Mouse (Mus musculus) gonadal fat pad, adult 2 months (tissue): Measurements from ENCODE around the gene Edn2. TPM values are rescaled to one million over a fixed set of nuclear protein-coding genes. Genes with fewer than 3 reads are reported as not detected.

Experiments used
- DNase-seq: peaks from one replicate; pipeline ENCODE4 v3.0.0-alpha.2; 2012; ENCODE audit warnings: low read depth
- polyA plus RNA-seq: library from polyadenylated mRNA; depleted of rRNA; stranded (reverse); fragments of >200 nt; gene quantifications from 2 replicates; pipeline ENCODE4 v1.2.3, GENCODE M21; 2012

Gene Edn2
- polyA plus RNA-seq, 1 experiment: 0.24 TPM

DNA sequence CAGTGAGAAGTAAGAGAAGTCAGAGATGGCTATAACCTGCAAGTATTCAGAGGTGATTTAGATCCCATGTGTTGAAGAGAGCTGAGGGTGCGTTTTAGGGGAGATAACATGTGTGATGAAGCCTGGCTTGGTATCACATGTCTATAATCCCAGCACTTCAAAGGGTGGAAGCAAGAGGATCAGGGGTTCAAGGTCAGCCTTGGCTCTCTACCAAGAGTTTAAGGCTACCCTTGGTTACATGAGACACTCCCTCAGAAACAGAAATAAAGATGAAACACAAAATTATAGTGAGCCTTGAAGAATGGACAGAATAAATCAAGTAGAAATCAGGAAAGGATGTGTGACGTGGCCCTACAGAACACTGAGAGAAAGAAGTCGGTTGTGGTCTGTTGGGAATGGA is 7.3 kb upstream of the Edn2 start:
- no peak for DNase-seq

DNA sequence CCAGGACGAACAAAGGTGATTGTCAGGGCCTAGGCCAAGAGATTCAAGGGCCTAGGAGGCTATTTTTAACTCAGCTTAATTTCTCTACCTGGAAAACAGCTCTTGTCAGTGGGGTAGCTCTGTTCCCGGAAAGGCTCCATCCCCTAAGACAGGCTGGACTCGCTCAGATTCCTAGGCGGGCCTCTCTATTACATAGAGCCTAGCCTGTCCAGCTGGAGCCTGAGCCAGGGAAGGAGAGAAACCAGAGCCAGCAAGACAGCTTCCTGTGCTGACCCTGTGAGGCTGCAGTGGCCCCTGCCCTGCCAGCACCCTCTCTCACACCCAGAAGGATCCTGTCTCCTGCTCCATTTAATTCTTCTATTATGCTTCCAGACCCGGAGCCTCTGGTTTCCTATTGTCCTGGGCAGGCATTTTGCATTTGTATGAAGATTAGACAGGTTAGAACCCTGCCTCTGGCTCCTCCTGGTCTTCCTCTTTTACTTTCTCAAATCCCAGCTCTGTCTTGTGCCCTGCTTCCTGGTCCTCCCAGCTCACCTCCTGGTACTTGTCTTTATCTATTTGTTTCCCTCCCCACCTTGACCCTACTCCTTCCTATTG is 2.2 kb upstream of the Edn2 start:
- no peak for DNase-seq

DNA sequence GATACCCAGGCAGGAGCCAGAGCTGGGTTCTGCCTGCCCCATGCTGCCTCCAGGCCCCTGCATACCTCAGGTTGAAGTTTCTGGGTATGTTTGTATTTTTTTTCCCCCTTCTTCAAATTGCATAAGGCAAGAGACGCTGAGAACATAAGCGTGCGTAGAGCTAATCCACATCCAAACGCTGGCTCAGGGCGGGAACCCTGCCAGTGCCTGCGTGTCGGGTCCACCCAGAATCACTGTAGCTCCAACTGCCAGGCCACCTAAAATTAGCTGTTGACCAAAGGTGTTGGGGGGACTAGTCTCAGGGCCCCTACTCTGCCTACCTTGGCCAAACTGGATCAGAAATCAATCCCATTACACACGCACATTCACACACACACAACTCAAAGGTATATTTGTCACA is 1.6 kb downstream of the Edn2 start:
- no peak for DNase-seq

DNA sequence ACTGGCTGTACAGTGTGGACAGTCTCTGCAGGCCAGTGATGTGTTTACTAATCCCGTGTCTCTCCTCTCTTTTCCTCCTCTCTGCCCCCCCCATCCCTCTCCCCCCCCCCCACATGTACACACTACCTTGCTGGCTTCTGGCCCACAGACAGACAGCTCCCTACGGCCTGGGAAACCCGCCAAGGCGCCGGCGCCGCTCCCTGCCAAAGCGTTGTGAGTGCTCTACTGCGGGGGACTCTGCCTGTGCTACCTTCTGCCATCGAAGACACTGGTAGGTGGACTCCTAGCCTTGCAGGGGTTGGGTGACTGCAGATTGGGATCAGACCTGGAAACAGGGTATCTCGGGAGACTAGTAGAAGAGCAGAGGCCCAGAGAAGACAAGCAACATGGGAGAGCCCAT is 2.2 kb downstream of the Edn2 start:
- no peak for DNase-seq

DNA sequence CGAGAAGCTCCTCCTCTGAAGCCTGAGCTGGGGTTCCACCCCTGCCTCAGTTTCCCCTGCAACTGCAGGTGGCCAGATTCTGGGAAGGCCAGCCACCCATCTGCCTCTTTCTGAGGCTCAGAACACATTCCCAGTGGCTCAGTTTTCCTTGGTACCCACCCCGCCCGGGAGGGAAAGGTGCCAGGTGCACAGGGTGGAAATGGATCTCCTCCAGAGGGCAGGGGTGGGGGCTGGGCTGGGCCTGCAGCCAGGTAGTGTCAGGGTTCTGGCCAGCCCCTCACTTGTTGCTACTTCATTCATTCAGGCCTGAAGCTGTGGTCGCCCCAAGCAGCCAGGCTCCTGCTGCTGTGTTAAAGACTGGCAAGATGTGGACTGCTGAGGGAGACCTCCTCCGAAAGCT is 3.3 kb downstream of the Edn2 start:
- DNase-seq: no peak

DNA sequence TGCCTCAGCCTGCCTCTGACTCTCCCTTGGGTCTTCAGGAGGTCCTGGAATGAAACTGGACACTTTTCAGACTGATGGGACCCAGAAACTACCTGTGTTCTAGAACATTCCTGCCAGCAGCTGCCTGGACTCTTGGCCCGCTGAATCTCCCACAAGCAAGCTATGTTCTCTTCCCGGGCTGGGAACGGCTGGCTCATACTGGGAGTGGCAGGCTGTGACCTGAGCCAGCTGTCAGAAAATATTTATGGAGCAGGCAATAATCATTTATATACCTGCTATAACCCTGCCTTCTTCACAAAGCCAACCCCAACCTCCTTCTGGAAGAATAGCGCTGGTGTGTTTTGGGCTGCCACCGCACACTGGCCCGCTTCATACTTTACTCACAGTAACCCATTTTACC is 6.8 kb downstream of the Edn2 start:
- no peak for DNase-seq

DNA sequence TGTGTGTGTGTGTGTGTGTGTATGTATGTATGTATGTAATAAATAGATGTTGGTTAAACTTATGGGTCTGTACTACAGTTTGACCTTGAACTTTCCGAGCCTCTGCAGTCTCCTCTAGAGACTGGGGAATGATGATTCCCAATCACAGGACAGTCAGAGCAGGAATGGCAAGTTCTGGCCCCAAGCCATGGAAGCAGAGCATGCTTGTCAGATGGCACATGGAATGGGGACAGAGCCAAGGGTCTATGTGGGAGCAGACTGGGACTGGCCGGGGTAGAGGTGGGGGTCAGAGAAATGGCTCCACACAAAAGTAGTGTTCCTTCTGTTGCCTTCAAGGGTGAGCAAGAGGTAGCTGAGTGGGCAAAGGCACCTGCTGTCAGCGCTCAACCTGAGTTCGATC is 7.3 kb downstream of the Edn2 start:
- no peak for DNase-seq

DNA sequence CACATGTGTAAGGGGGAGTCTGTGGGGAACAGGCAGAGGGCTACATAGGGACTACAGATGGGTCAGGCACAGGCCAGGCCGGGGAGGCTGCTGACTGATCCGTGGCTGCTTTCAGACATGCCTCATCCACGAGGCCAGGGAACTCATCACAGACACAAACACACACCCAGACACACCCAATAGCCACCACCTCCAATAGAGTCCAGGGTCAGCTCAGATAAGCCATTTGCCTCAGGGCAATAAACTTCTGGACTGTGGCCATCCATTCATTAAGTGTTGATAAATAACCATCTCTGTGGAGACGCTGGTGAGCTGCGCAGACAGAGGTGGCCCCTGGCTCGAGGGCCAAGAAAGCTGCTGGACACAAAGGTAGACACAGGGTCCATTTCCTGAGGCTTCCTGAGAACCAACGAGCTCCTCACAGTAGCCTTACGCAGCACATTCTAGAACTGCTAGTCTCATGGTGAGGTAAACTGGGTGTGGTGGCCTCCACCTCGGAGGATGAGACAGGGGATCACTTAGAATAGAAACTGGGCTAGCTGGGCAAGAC is 9.5 kb downstream of the Edn2 start:
- DNase-seq: no peak

DNA sequence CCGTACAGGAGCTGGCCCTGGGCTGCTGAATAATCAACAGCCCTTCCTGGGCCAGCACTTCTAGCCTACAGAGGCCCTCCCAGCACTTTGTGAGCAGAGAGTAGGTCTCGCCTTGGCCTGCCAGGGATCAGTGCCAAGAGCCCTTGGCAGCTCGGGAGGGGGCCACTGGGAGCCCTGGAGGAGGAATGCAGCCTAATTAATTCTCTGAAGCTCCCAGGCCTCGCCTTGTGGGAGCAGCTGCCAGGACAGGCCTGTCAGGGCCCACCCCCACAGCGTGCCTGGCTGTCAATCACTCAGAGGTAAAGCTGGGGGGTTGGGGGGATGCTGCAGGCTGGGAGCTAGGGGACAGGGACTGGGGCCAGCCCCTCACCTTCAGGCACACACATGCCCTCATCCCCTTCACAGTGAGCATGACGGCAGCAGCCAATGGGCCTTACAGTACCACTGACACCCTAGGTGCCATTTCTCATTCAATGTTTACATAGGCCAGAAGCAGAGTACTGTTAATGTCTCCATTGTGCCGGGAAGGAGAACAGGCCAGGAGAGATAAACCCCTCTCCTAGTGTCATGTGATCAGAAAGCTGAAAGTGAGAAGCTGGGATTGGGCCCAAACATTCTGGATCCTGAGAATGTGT is 11.2 kb downstream of the Edn2 start:
- no peak for DNase-seq

DNA sequence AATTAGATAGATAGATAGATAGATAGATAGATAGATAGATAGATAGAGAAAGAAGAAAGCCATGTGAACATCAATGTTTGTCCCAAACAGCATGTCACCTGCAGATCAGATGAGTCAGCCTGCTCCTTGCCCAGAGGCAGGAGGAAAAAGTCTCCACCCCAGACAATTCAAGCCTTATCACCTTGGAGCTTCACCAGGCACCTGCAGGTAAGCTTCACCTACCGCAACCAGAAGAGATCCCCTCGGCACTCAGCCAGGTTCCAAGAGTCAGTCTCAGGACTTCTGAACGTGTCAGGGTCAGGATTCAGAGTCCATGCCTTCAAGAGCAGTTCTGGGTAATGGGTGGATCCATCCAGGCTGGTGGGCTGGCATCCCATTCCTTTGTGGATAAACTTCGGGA is 18.1 kb downstream of the Edn2 start:
- DNase-seq: no peak

DNA sequence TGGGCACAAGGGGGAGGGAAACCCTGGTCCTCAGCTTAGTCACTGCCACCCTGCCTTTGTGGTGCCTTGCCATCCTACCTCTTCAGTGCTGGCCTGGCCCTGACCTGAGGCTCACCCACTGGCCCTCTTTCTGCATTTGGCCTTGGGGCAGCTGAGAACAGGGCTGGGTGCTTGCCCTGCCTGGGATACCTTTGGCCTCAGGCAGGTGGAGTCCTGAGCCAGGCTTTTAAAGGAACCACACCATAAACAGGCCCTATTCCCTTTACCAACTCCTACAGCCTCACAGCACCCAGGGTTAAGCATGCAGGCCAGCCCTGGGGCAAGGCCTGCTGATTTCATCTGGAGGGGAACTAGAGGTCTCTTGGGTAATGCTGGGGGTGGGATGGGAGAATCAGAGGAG is 19.5 kb downstream of the Edn2 start:
- DNase-seq: no peak

DNA sequence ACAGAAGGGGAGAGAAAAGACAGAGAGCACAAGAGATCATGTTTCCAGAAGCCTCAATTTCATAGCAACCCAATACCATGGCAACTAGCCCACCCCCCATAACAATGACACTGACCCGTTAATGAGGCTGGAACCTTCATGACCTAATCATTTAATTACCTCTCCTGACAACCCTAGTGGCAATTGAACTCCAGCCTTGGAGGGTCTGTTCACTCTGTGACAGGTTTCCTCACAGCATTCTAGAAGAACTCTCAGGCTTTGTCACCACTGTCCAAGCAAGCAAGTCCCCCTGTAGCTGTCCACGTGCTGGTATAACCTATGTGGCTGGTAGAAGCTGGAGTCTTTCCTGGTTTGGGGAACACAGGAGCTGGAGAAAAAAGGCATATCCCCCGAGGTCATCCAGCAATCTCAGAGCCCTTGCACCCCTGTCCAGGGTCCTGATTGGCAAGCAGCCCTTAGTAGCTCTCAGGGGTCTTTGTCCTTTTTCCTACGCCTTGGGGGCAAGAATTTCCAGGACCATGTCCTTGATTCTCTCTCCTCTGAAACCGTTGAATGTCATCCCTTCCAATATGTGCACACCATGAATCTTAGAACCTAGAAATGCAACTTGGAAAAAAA is 23.5 kb downstream of the Edn2 start:
- no peak for DNase-seq

DNA sequence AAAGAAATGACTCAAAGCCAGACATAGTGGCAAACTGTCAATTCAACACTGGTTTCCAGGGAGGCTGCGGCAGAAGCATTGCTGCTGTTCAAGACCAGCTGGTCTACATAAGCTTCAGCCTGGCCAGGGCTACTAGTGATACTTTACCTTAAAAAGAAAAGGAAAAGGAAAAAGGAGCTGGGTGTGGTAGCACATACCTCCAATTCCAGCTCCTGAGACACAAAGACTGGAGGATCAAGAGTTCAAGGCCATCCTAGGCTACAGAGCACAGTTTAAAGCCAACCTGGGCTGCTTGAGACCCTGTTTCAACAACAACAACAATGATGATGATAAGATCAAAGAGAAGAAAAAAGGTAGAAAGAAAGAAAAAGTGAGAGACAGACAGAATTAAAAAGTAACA is 25.4 kb downstream of the Edn2 start:
- no peak for DNase-seq

DNA sequence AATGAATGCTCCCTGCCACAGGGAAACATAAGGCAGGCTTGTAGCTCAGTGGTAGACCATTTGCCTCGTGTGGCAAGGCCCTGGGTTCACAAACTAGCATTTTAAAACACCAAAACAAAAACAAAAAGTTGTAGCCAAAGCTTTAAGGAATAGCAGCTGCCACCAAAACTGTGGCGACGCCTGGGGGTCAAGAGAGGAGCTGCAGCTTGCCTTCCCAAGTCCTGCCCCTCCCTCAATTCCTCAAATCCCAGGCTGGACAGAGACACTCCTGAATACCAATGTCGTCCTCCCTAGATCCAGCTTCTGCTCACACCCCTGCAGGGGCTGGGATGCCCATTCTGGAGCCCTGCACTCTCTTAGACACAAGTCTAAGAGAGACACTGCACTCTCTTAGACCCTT is 25.9 kb downstream of the Edn2 start:
- no peak for DNase-seq

DNA sequence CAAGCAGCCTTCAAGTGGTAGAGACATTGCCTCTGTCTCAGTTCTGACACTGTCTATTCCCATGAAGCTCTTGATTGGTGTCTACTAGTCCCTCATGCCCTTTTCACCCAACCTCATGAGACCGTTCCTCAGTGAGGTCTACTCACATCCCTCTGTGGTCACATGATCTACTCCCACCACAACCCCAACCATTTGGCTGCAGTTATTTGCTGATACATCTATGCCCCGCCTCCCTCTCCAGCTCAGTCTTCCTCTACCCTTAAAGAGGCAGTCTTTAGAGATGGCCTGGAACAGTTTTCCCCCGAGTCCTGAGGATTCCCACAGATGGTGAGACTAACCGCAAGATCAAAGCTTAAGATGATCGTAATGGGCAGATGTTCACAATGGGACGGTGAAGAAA is 27.2 kb downstream of the Edn2 start:
- DNase-seq: no peak

DNA sequence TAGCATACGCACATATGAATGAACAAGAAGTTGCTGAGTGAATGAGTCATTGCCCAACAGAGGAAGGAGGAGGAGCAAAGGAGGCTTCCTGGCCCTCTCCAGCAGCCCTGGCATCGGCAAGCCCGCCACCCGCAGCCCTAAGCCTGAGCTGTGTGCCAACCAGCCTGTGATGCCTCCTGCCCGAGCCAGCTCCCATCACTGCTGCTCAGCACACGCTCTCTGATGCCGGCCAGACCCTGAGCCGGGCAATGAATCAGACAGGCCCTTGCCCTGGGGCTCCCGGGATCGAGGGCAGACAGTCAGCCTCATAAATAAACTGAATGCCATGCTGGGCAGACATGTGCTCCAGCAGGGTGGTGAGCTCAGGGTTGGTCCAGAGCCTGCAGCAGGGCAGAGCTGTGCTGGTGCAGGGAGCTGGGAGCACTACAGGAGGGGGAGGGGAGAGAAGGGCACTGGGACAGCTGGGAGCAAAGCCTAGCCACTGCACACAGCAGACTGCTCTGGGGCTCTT is 27.7 kb downstream of the Edn2 start:
- DNase-seq: no peak

DNA sequence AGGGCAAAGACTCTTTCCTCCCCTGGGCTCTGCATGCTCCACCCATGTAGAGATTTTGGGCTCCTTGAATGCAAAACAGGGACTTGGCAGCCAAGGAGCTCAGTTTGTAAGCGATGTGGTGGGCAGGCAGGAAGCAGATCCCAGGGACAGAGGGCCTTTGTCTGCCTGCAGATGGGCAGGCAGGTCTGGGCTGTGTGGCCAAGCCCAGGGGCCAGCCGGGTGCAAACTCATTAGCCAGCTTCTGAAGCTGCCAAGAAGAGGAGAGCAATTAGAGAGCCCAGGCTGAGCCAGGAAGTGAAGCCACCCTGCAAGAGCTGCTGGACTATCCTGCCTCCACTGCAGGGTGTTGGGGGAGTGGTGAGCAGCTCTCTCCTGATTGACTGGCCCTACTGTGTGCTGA is 28.9 kb downstream of the Edn2 start:
- DNase-seq: no peak

DNA sequence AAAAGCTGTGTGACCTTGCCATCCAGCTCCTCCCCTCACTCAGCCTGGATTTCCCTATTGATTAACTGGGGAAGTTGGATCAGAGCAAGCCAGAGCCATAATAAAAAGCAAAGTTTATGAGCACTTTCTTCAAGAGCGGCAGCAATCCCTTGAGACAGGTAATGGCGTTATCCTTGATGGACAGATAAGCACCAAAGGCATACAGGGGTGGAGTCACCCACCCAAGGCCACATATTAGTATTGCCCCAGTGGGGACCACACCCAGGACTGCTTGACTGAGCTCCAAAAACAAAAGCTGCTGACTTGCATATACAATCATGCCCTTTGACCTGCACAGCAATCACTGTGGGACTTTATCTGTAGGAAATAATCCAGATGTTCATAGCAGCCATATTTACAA is 31.0 kb downstream of the Edn2 start:
- no peak for DNase-seq

DNA sequence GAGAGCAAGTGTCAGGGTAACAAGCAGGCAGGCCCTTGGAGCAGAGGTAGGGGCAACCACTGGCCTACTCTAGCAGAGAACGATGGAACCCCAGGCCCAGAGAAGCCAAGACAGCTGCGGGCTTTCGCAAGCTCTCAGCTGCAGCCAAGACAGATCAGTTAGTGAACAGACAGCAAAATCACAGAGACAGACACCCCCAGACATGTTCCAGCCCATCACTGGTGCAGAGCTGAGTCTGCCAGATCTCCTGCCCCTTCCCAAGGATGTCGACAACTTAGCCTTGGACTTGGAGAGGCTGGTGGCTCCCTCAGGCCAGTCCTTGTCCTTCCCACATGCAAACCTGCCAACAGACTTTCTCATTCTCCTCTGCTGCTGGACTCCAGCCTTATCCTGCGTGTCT is 33.0 kb downstream of the Edn2 start:
- no peak for DNase-seq

DNA sequence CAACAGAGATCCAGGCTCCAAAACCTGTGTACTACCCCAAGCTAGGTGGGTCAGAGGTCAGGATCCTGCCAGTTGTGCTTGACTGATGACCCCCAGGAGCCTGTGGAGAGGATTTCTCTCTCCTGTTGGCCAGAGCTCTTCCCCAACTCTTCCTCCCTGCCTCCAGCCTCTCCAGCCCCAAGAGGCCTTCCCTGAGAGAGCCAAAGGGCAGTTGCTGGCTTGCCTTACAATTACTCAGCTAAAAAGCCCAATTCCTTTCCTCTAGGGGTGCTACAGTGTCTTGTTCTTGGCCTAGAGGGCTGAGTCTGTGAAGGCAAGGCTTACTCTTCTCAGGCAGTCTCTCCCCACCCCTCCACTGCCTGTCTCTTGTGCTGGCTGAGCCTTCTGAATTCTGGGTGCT is 34.0 kb downstream of the Edn2 start:
- no peak for DNase-seq

DNA sequence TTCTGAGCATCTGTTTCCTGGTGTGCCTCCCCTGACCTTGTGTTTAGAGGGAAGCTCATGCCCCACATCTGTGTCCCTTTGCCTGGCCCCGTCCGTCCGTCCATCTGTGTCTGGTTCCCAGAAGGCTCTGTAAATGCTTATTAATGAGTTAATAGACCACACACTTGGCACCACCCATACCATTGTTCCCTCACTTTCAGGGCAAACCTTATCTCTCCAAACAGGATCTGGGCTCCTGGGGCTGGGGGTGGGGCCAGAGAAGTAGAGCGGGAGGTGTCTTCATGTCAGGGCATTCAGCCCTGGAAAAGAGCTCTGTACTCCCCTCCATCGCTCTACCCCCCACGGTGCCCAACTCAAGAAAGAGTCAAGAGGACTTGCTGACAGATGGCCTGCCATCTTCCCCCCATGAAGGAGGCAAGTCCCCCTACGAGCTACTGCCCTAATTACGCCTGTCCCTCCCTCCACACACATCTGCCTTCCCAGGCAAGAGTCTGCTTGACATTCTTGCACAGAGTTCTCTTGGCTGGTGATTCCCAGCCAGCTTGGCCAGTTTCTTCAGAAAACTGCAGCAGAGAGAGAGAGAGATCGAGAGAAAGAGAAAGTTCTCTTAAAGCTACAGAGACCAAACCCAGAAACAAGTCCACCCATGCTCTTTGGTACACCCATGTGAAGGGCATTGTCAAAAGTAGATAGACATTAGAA is 38.3 kb downstream of the Edn2 start:
- DNase-seq: no peak

DNA sequence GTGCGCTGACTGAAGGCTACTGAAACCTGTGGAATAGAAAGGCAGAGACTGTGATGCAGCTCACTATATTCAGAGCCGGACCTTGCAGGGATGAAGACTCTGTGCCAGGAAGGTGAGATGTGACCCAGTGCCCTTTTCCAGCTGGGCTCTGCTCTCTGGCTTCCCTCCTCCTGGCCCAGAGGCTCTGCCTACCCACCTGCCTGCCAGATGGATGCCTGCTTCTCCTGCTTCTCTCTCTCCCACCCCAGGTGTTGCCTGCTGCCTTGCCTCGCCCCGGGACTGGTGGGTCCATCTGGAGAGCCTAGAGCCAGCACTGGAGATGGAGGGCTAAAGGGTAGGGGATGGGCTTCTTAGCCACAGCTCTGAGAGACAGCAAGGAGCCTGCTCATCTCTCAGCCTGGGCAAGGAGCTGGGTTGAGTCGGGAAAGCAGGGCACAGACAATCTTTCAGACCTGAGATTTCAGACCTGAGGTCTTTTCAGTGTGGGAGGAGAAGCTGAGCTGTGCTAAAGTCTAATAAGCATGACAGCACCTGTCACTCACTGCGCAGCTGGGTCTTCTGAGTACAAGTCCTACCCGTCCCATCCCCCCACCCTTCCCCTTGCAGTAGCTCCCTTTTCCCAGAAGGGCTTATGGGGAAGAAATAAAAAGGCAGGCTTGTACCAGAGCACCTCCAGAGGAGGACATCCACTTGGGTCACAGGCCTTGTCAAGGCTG is 39.7 kb downstream of the Edn2 start:
- DNase-seq: no peak
